Mouse (Mus musculus) cerebellum, adult 2 months (tissue): ENCODE results near the gene Aggf1.

Experiments used
- CTCF ChIP-seq: fragments of 200-500 bp; IDR thresholded peaks from 2 replicates; pipeline ENCODE4 v1.5.1; 2011; ENCODE audit warnings: low read depth, mild to moderate bottlenecking, control low read depth, low read length, moderate library complexity, borderline replicate concordance; ENCODE audit not compliant: insufficient read depth
- POLR2A ChIP-seq: fragments of 200-500 bp; IDR thresholded peaks from 2 replicates; pipeline ENCODE4 v1.6.1; 2011; ENCODE audit warnings: low read length, control low read depth, borderline replicate concordance; ENCODE audit not compliant: insufficient read depth

GRCm38 (mm10) chr13:95419204-95419749 lies 44.1 kb upstream of the Aggf1 start:
- TF ChIP-seq CTCF: no peak
- no peak for TF ChIP-seq POLR2A
